In the genomic region with DNA sequence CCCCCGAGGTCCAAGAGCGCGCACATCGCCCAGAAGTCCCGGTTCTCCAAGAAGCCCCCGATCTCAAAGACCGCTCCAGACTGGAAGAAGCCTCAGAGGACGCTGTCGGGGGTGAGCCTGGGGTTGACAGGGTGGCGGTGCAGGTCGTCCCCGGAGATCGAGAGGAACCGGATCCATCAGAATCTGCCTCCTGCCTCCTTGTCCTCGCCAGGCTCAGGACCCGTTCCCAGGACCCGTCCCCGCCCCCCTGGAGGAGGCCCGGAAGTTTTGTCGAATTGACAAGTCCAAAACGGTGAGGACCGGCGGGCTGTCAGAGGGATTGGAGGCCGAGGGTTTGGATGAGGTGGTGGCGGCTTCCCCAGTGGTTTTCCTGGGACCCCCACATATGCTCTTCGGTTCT, we compare ENCODE assay signal across 8 mouse cellular contexts. TPM values are rescaled to one million over a fixed set of nuclear protein-coding genes. Genes with fewer than 3 reads are reported as not detected.
DNase-seq lines count a peak whose midpoint lies in the region; ATAC-seq and TF ChIP-seq lines count a peak whose summit lies in the region.

No protein-coding gene starts in this region.

- H3K36me3 ChIP-seq in heart, embryonic 16.5 days (ENCODE audit: control insufficient read depth, insufficient read depth), result peaks cover 20% of the 10 kb centered on the region
- peaks cover 78% of the 10 kb centered on the region for H3K36me3 ChIP-seq in G1E (replicated peaks)
- H3K36me3 ChIP-seq in forebrain, embryonic 13.5 days (ENCODE audit: poor library complexity, severe bottlenecking), result peaks cover 60% of the 10 kb centered on the region
- peaks cover 67% of the 10 kb centered on the region for H3K36me3 ChIP-seq in liver, embryonic 13.5 days

- no peak for DNase-seq in heart, adult 11 months
- DNase-seq in G1E (ENCODE audit: low spot score), result peak; percentile 44
- DNase-seq in liver, embryonic 13.5 days, result no peak
- DNase-seq in urinary bladder, postnatal 10 days (ENCODE audit: low spot score), result no peak
- no peak for DNase-seq in layer of hippocampus, adult 9-10 months (ENCODE audit: low spot score)
- no peak for DNase-seq in retina, postnatal 1 day

- no peaks in the 10 kb centered on the region for H3K9me3 ChIP-seq in heart, embryonic 16.5 days (replicated peaks; ENCODE audit: control insufficient read depth, low read length)
- no peaks in the 10 kb centered on the region for H3K9me3 ChIP-seq in G1E (replicated peaks)
- H3K9me3 ChIP-seq in forebrain, embryonic 13.5 days (replicated peaks), result no peaks in the 10 kb centered on the region
- no peaks in the 10 kb centered on the region for H3K9me3 ChIP-seq in liver, embryonic 13.5 days (replicated peaks)

- no peak for TF ChIP-seq CTCF in G1E (IDR thresholded peaks at IDR 0.05; ENCODE audit: low read depth, low read length)

- peaks cover 15% of the 10 kb centered on the region for H3K4me1 ChIP-seq in heart, embryonic 16.5 days (ENCODE audit: control insufficient read depth, insufficient read depth, low read length)
- H3K4me1 ChIP-seq in G1E (ENCODE audit: insufficient read depth, low read depth, low read length), result peaks cover 62% of the 10 kb centered on the region
- peaks cover 24% of the 10 kb centered on the region for H3K4me1 ChIP-seq in forebrain, embryonic 13.5 days
- peaks cover 31% of the 10 kb centered on the region for H3K4me1 ChIP-seq in liver, embryonic 13.5 days (replicated peaks)

- H3K27ac ChIP-seq in heart, embryonic 16.5 days (ENCODE audit: low read length), result no peak overlapping the region
- no peak overlapping the region for H3K27ac ChIP-seq in forebrain, embryonic 13.5 days
- peak overlapping the region; percentile 16; the same call in 1 of the 2 replicates for H3K27ac ChIP-seq in liver, embryonic 13.5 days

- under 1% methylated on average over 26 of the region's 26 CpGs for WGBS in heart, embryonic 16.5 days
- WGBS in forebrain, embryonic 13.5 days, result 4% methylated on average over 26 of the region's 26 CpGs
- under 1% methylated on average over 26 of the region's 26 CpGs for WGBS in liver, embryonic 13.5 days (ENCODE audit: insufficient replicate concordance)

- 0 out of 2 replicates have a peak, but pooled peaks have one; percentile 12 for ATAC-seq in heart, embryonic 16.5 days (replicated peaks; ENCODE audit: extremely low read depth, insufficient read depth, low FRiP score)
- ATAC-seq in G1E (ENCODE audit: extremely low read depth, insufficient number of reproducible peaks, low FRiP score, poor library complexity, severe bottlenecking), result no peak
- peak; percentile 3; the same call in 1 of the 2 replicates for ATAC-seq in forebrain, embryonic 13.5 days
- peak; percentile 14; the same call in 1 of the 2 replicates for ATAC-seq in liver, embryonic 13.5 days (ENCODE audit: low read depth)

- peak overlapping the region; percentile 87 for H3K4me3 ChIP-seq in heart, embryonic 16.5 days (ENCODE audit: low read length)
- H3K4me3 ChIP-seq in G1E (ENCODE audit: low read depth, low read length), result peak overlapping the region; percentile 90
- H3K4me3 ChIP-seq in forebrain, embryonic 13.5 days, result peak overlapping the region; percentile 77
- peak overlapping the region; percentile 79 for H3K4me3 ChIP-seq in liver, embryonic 13.5 days (replicated peaks)

- peak overlapping the region; percentile 89 for H3K9ac ChIP-seq in heart, embryonic 16.5 days (ENCODE audit: low read length)
- H3K9ac ChIP-seq in forebrain, embryonic 13.5 days, result peak overlapping the region; percentile 81
- peak overlapping the region; percentile 86 for H3K9ac ChIP-seq in liver, embryonic 13.5 days

- H3K27me3 ChIP-seq in heart, embryonic 16.5 days (ENCODE audit: control insufficient read depth, insufficient read depth, low read length), result no peaks in the 10 kb centered on the region
- H3K27me3 ChIP-seq in G1E (ENCODE audit: insufficient read depth, low read length), result no peaks in the 10 kb centered on the region
- H3K27me3 ChIP-seq in forebrain, embryonic 13.5 days, result no peaks in the 10 kb centered on the region
- H3K27me3 ChIP-seq in liver, embryonic 13.5 days, result no peaks in the 10 kb centered on the region

- peak overlapping the region; percentile 77 for H3K4me2 ChIP-seq in heart, embryonic 16.5 days (ENCODE audit: low read depth, low read length)
- H3K4me2 ChIP-seq in forebrain, embryonic 13.5 days, result peak overlapping the region; percentile 97
- peak overlapping the region; percentile 84 for H3K4me2 ChIP-seq in liver, embryonic 13.5 days

RNA-seq across cellular contexts. Expression of a gene that starts 0.5 kb away (rescaled TPM):
- 19.3 and 20.5 TPM in 2 replicates for polyA plus RNA-seq in heart, embryonic 16.5 days (2015; fragmentation: Nextera tagmentation; extraction: Ambion mirVana)
- total RNA-seq in G1E (2014; fragmentation: Nextera tagmentation) (29.6 and 34.2 TPM in 2 replicates), G1E (2017) (30.7 and 31.1 TPM in 2 replicates)
- polyA plus RNA-seq in G1E (2012), result 72.2 and 83.2 TPM in 2 replicates
- polyA plus RNA-seq in forebrain, embryonic 13.5 days (2015; fragmentation: Nextera tagmentation; extraction: Ambion mirVana), result 28.4 and 29.4 TPM in 2 replicates
- polyA plus RNA-seq in liver, embryonic 13.5 days (2015; fragmentation: Nextera tagmentation; extraction: Ambion mirVana), result 30.1 and 34.9 TPM in 2 replicates

RNA-seq across cellular contexts. Expression of a gene that starts 0.8 kb away (rescaled TPM):
- 125 and 133 TPM in 2 replicates for polyA plus RNA-seq in heart, embryonic 16.5 days (2015; fragmentation: Nextera tagmentation; extraction: Ambion mirVana)
- total RNA-seq in G1E (2014; fragmentation: Nextera tagmentation) (63.5 and 75.3 TPM in 2 replicates), G1E (2017) (133 and 141 TPM in 2 replicates)
- 347 and 373 TPM in 2 replicates for polyA plus RNA-seq in G1E (2012)
- polyA plus RNA-seq in forebrain, embryonic 13.5 days (2015; fragmentation: Nextera tagmentation; extraction: Ambion mirVana), result 204 and 214 TPM in 2 replicates
- polyA plus RNA-seq in liver, embryonic 13.5 days (2015; fragmentation: Nextera tagmentation; extraction: Ambion mirVana), result 153 and 157 TPM in 2 replicates

RNA-seq across cellular contexts. Expression of a gene that starts 10.3 kb away (rescaled TPM):
- polyA plus RNA-seq in heart, embryonic 16.5 days (2015; fragmentation: Nextera tagmentation; extraction: Ambion mirVana), result 5.7 and 5.8 TPM in 2 replicates
- 1.7 and 1.9 TPM in 2 replicates for total RNA-seq in G1E (2014; fragmentation: Nextera tagmentation)
- total RNA-seq in G1E (2017), result 3.0 and 3.6 TPM in 2 replicates
- polyA plus RNA-seq in G1E (2012), result 10.9 and 13.5 TPM in 2 replicates
- 7.3 and 9.4 TPM in 2 replicates for polyA plus RNA-seq in forebrain, embryonic 13.5 days (2015; fragmentation: Nextera tagmentation; extraction: Ambion mirVana)
- polyA plus RNA-seq in liver, embryonic 13.5 days (2015; fragmentation: Nextera tagmentation; extraction: Ambion mirVana), result 2.3 and 2.5 TPM in 2 replicates

RNA-seq across cellular contexts. Expression of a gene that starts 11.6 kb away (rescaled TPM):
- polyA plus RNA-seq in heart, embryonic 16.5 days (2015; fragmentation: Nextera tagmentation; extraction: Ambion mirVana), result 40.8 and 42.9 TPM in 2 replicates
- total RNA-seq in G1E (2014; fragmentation: Nextera tagmentation) (27.0 and 32.9 TPM in 2 replicates), G1E (2017) (35.5 and 38.9 TPM in 2 replicates)
- 145 and 166 TPM in 2 replicates for polyA plus RNA-seq in G1E (2012)
- polyA plus RNA-seq in forebrain, embryonic 13.5 days (2015; fragmentation: Nextera tagmentation; extraction: Ambion mirVana), result 39.3 and 46.6 TPM in 2 replicates
- 7.1 and 7.4 TPM in 2 replicates for polyA plus RNA-seq in liver, embryonic 13.5 days (2015; fragmentation: Nextera tagmentation; extraction: Ambion mirVana)

RNA-seq across cellular contexts. Expression of a gene that starts 14.6 kb away (rescaled TPM):
- polyA plus RNA-seq in heart, embryonic 16.5 days (2015; fragmentation: Nextera tagmentation; extraction: Ambion mirVana), result 39.7 and 42.5 TPM in 2 replicates
- total RNA-seq in G1E (2014; fragmentation: Nextera tagmentation) (30.0 and 34.1 TPM in 2 replicates), G1E (2017) (18.5 and 19.8 TPM in 2 replicates)
- polyA plus RNA-seq in G1E (2012), result 45.6 and 48.9 TPM in 2 replicates
- 58.6 and 61.4 TPM in 2 replicates for polyA plus RNA-seq in forebrain, embryonic 13.5 days (2015; fragmentation: Nextera tagmentation; extraction: Ambion mirVana)
- polyA plus RNA-seq in liver, embryonic 13.5 days (2015; fragmentation: Nextera tagmentation; extraction: Ambion mirVana), result 27.7 and 30.1 TPM in 2 replicates
